Mouse (Mus musculus): ENCODE measurements around the gene Znrf1. TPM values are rescaled to one million over a fixed set of nuclear protein-coding genes. Genes with fewer than 3 reads are reported as not detected.

Gene Znrf1
- total RNA-seq, 1 experiment: 38.4 TPM

DNA sequence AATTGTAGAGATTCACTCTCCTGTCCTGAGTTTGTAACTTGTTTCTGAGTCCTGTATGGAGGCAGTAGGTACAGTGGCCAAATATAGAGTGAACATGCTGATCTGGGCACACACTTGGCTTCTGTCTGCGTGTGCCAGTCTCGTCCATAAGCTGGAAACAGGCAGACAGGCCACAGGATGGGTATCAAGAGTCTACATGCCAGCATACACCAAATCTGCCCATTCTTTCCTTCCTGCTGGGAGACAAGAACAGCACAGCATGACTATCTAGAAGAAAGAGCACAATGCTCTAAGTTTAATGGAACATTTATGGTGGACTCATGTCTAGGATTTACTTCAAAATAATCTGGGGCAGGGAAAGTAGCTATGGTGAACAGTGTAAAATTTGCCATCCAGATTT lies 59.1 kb downstream of the Znrf1 start:
- no peak for DNase-seq (ENCODE audit: low read depth, low spot score)
- TF ChIP-seq ZC3H11A (IDR thresholded peaks at IDR 0.05; ENCODE audit: borderline replicate concordance, low read depth, low read length) (no peak), CHD2 (IDR thresholded peaks at IDR 0.05; ENCODE audit: low read depth, low read length) (no peak), MAFK (IDR thresholded peaks at IDR 0.05; ENCODE audit: insufficient read depth, low read depth, low read length) (no peak), HCFC1 (IDR thresholded peaks at IDR 0.05; ENCODE audit: borderline replicate concordance, insufficient read depth, low read length) (no peak), ZNF384 (IDR thresholded peaks at IDR 0.05; ENCODE audit: low read depth, low read length) (no peak)
- Histone ChIP-seq H3K4me3 (ENCODE audit: insufficient read depth in 1 of 2, low read depth in 1 of 2, low read length in 2 of 2, poor library complexity in 1 of 2, severe bottlenecking in 1 of 2) (no peak overlapping the region), H3K36me3 (ENCODE audit: control insufficient read depth, insufficient read depth, low read length, poor library complexity, severe bottlenecking) (no peaks in the 10 kb centered on the region), H3K9me3 (ENCODE audit: control insufficient read depth, insufficient read depth, low read depth, low read length) (no peaks in the 10 kb centered on the region), H3K27ac (ENCODE audit: insufficient read depth, low read depth, low read length, poor library complexity, severe bottlenecking) (no peak overlapping the region), H3K4me1 (ENCODE audit: control insufficient read depth in 2 of 2, insufficient read depth in 2 of 2, low read length in 2 of 2, poor library complexity in 1 of 2) (peaks cover 5 to 19% of the 10 kb centered on the region in 2 experiments), H3K9ac (ENCODE audit: insufficient read depth, low read depth, low read length, poor library complexity, severe bottlenecking) (no peak overlapping the region)
- in situ Hi-C loops (cut with MboI; ENCODE audit: low sequenced_read_pairs in 2 of 2, unreplicated experiment in 2 of 2): no loop called here

DNA sequence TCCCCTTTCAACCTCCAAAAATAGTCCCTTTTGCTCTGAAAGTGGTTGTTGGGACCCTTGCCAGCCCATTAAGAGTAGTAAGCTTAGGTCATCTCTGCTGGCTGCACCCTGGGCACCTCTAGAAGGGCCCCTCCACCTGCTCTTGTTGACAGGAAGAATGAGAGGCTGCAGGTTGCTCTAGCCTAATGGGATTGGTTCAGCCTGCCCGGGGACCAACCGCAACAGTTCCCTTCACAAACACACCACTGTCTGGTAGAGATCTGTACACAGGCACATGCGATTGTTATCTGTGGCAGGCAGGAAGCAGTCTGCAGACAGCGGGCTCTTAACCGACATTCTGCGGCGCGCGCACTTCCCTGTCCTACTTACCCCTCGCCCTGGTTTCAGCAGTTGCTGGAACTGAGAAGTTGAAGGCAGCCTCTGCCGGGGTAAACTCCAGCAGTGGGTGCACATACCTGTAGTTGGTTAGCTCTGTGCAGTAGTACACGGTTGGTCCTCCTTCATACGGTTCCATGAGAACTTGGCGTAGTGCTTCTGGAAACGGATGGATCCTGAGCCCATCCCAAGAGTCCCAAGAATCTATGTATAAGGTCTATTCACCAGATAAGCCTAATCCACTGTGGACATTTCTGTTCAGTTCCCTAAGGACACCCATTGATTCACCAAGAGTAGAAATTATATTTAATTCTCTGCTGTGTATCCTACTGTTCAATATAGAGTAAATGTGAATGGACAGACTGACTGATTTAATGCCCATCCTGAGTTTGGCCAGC lies 60.0 kb downstream of the Znrf1 start:
- DNase-seq (ENCODE audit: low read depth, low spot score): no peak
- in situ Hi-C loops (cut with MboI; ENCODE audit: low sequenced_read_pairs in 2 of 2, unreplicated experiment in 2 of 2): no loop called here
- no peak for TF ChIP-seq HCFC1 (IDR thresholded peaks at IDR 0.05; ENCODE audit: borderline replicate concordance, insufficient read depth, low read length)
- TF ChIP-seq ZC3H11A (IDR thresholded peaks at IDR 0.05; ENCODE audit: borderline replicate concordance, low read depth, low read length): no peak
- no peak for TF ChIP-seq MAFK (IDR thresholded peaks at IDR 0.05; ENCODE audit: insufficient read depth, low read depth, low read length)
- TF ChIP-seq CHD2 (IDR thresholded peaks at IDR 0.05; ENCODE audit: low read depth, low read length): no peak
- TF ChIP-seq ZNF384 (IDR thresholded peaks at IDR 0.05; ENCODE audit: low read depth, low read length): no peak
- Histone ChIP-seq H3K4me3 (ENCODE audit: insufficient read depth in 1 of 2, low read depth in 1 of 2, low read length in 2 of 2, poor library complexity in 1 of 2, severe bottlenecking in 1 of 2) (peak overlapping the region; percentile 20 to 47), H3K4me1 (ENCODE audit: control insufficient read depth in 2 of 2, insufficient read depth in 2 of 2, low read length in 2 of 2, poor library complexity in 1 of 2) (peaks cover 5 to 19% of the 10 kb centered on the region in 2 experiments), H3K9me3 (ENCODE audit: control insufficient read depth, insufficient read depth, low read depth, low read length) (no peaks in the 10 kb centered on the region), H3K27ac (ENCODE audit: insufficient read depth, low read depth, low read length, poor library complexity, severe bottlenecking) (no peak overlapping the region), H3K36me3 (ENCODE audit: control insufficient read depth, insufficient read depth, low read length, poor library complexity, severe bottlenecking) (no peaks in the 10 kb centered on the region), H3K9ac (ENCODE audit: insufficient read depth, low read depth, low read length, poor library complexity, severe bottlenecking) (peak overlapping the region; percentile 5; the same call in 1 of the 2 replicates)

DNA sequence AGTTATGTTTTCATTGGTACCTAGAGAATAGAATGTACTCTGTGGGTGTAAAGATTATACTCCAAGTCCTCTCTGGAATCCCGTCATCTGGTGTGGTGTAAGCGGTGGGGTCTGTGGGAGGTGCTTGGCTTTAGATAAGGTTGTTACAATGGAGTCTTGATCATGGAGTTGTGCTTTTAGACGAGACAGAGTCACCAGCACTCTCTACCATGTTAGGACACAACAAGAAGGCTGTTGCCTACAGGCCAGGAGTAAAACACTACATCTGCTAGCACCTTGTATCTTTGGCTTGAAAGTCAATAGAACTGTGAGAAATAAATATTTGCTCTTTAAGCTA lies 60.6 kb downstream of the Znrf1 start:
- H3K9me3 ChIP-seq (ENCODE audit: control insufficient read depth, insufficient read depth, low read depth, low read length): no peaks in the 10 kb centered on the region
- in situ Hi-C loops (cut with MboI; ENCODE audit: low sequenced_read_pairs in 2 of 2, unreplicated experiment in 2 of 2): no loop called here
- no peaks in the 10 kb centered on the region; the same call in 1 of the 2 replicates for H3K36me3 ChIP-seq (ENCODE audit: control insufficient read depth, insufficient read depth, low read length, poor library complexity, severe bottlenecking)
- H3K4me1 ChIP-seq (ENCODE audit: control insufficient read depth in 2 of 2, insufficient read depth in 2 of 2, low read length in 2 of 2, poor library complexity in 1 of 2): peaks cover 5 to 19% of the 10 kb centered on the region in 2 experiments
- H3K9ac ChIP-seq (ENCODE audit: insufficient read depth, low read depth, low read length, poor library complexity, severe bottlenecking): no peak overlapping the region
- DNase-seq (ENCODE audit: low read depth, low spot score): no peak
- TF ChIP-seq ZNF384 (IDR thresholded peaks at IDR 0.05; ENCODE audit: low read depth, low read length): no peak
- TF ChIP-seq MAFK (IDR thresholded peaks at IDR 0.05; ENCODE audit: insufficient read depth, low read depth, low read length): no peak
- H3K27ac ChIP-seq (ENCODE audit: insufficient read depth, low read depth, low read length, poor library complexity, severe bottlenecking): no peak overlapping the region
- no peak overlapping the region for H3K4me3 ChIP-seq (ENCODE audit: insufficient read depth in 1 of 2, low read depth in 1 of 2, low read length in 2 of 2, poor library complexity in 1 of 2, severe bottlenecking in 1 of 2)

GRCm38 (mm10) chr8:111597310-111597709 lies 61.4 kb downstream of the Znrf1 start:
- Histone ChIP-seq H3K36me3 (ENCODE audit: control insufficient read depth, insufficient read depth, low read length, poor library complexity, severe bottlenecking) (no peaks in the 10 kb centered on the region; the same call in 1 of the 2 replicates), H3K9me3 (ENCODE audit: control insufficient read depth, insufficient read depth, low read depth, low read length) (no peaks in the 10 kb centered on the region), H3K4me1 (ENCODE audit: control insufficient read depth in 2 of 2, insufficient read depth in 2 of 2, low read length in 2 of 2, poor library complexity in 1 of 2) (peaks cover 5 to 14% of the 10 kb centered on the region in 2 experiments), H3K4me3 (ENCODE audit: insufficient read depth in 1 of 2, low read depth in 1 of 2, low read length in 2 of 2, poor library complexity in 1 of 2, severe bottlenecking in 1 of 2) (no peak overlapping the region), H3K27ac (ENCODE audit: insufficient read depth, low read depth, low read length, poor library complexity, severe bottlenecking) (no peak overlapping the region), H3K9ac (ENCODE audit: insufficient read depth, low read depth, low read length, poor library complexity, severe bottlenecking) (no peak overlapping the region)
- DNase-seq (ENCODE audit: low read depth, low spot score): no peak
- in situ Hi-C loops (cut with MboI; ENCODE audit: low sequenced_read_pairs in 2 of 2, unreplicated experiment in 2 of 2): no loop called here
- TF ChIP-seq MAFK (IDR thresholded peaks at IDR 0.05; ENCODE audit: insufficient read depth, low read depth, low read length) (no peak), HCFC1 (IDR thresholded peaks at IDR 0.05; ENCODE audit: borderline replicate concordance, insufficient read depth, low read length) (no peak), ZC3H11A (IDR thresholded peaks at IDR 0.05; ENCODE audit: borderline replicate concordance, low read depth, low read length) (no peak), ZNF384 (IDR thresholded peaks at IDR 0.05; ENCODE audit: low read depth, low read length) (no peak), CHD2 (IDR thresholded peaks at IDR 0.05; ENCODE audit: low read depth, low read length) (no peak)
